Mouse (Mus musculus) mature B cell (primary cell): ENCODE results near the gene Snx9.

ENCODE experiments used
- in situ Hi-C: fragments of 300-500 bp; cut with MboI; formaldehyde crosslinking; loops from 2 replicates; pipeline ENCODE4 v1.14.3; 2019

Gene Snx9

DNA sequence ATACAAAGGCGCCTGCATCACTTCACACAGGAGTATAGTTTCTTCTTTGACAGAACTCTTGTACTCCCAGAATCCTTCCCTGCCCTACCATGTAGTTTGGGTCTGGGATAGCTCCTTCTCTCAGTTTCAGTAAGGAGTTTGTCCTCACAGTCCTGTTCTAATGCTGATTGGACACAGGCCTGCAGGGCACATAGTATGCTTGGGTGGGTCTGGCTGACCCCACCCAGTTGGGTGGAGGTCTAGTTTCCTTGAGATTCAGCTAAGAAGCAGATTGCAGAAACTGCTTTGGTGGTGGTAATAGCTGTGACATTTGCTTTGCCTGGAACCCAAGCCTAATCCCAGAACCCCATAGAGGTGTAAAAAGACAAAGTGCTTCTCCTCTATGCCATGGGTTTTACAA, 33.4 kb downstream of the Snx9 start:
- in situ Hi-C loops: no loop called here

DNA sequence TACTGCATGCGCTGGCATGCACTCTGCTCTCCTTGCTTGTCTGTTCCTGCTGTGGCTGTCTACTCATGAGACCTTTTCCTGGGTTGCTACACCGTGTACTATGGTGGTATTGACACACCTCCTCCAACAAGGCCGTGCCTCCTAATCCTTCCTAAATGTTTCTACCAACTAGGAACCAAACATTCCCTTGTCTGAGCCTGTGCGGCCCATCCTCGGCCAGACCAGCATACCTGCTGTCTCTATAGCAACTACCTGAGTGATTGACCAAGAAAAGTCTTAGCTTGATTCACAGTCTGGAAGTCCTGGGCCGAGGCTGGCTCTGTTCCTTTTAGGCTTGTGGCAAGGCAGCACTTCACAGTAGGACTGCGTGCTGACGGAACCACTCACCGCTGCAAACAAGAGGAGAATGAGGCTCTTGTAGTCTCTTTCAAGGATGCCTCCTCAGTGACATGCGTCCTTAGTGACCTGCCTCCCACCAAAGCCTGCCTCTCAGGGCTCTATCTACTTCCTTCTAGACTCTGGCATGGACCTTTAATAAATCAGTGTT, 36.6 kb downstream of the Snx9 start:
- in situ Hi-C loops: no loop called here

DNA sequence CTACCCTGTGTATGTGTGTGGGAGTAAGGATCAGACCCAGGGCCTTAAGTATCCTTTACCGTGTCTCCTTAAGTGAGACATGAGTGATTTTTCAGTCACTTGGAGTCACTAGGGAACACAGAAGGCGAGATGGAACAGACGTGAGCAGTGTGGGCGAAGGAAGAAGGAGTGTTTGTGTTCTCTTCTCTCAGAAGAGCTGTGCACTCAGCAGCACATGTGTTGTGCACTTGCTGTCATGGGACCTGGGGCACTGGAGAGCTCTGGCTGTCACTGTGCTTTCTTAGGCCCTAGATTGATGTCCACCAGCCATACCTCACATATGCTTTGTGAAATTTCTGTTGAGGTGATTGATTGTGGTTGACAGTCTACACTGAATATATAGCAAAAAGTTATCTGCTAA, 37.7 kb downstream of the Snx9 start:
- in situ Hi-C loops: no loop called here

DNA sequence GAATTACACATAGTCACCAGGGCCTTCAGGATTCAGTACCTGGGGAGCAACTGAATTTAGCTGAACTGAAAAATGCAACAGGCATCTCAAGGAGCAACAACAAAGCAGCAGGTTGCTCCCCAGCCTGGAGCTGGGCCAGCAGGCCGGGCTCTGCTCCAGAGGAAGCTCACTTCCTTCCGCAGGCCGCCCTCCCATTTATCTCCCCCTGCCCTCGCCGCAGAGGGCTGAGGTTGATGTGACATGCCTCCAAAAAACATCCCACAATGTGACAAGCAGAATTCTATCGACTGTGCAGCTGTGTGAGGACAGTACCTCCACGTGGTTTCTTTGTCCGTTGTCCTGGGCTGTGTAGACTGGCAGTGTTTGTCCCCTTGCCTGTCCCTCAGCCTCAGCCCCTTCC, 44.3 kb downstream of the Snx9 start:
- in situ Hi-C loops: no loop called here

DNA sequence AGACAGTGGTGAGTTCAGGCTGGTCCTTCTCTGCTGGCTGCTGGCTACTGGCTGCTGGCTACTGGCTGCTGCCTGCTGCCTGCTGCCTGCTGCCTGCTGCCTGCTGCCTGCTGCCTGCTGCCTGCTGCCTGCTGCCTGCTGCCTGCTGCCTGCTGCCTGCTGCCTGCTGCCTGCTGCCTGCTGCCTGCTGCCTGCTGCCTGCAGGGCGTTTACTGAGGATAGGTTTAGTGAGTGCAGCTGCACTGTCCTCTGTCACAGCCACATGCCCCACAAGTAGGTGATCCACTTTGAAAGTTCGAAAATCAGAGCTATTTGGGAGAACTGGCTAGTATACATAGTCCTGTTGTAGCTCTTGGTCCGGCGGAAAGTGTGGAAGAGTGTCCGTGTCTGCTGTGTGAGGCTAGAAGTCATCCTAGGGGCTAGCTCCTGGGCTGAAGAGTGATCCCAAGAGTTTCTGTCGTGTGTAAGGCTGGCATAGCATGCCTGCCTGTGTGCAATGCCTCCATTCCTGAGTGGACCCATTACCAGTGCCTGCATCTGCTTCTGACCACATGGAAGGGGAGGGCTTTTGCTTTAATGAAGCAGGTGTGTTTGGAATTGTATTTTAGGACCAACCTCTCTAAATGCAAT, 45.2 kb downstream of the Snx9 start:
- in situ Hi-C loops: no loop called here

DNA sequence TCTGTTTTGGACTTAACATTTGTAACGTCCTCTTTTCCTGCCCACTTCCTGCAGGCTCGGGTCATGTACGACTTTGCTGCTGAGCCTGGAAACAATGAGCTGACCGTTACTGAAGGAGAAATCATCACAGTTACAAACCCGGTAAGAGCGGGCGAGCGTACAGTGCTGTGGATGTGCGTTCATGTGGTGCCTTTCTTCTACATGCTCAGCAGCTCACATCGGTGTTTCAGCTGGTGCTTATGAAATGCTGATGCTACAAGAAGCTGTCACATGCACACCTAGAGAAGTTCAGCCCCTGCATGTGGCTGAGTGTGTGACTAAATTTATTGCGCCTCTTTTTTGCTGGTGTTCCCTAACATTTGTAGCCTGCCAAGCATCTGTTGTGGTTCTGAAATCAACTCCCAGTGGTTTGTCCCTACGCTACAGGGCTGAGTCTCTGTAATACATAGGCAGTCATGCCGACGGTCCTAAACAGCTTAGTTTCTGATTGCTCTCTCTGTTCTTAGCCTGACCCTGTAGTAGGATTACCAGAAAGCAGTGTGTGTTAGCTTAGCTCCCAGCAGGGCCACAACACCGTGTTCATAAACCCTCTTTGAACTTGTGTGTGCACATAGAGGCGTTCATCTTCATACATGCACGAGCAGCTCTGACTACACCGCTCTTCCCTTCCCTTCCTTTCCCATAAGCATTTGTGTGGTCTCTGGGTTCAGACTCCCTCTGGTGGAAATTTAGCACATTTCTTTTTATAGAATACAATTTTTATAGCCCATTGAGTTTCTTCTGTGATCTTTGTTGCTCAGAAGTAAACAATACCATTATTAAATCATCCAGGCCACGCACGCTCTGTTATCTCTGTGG, 46.0 kb downstream of the Snx9 start:
- in situ Hi-C loops: no loop called here

DNA sequence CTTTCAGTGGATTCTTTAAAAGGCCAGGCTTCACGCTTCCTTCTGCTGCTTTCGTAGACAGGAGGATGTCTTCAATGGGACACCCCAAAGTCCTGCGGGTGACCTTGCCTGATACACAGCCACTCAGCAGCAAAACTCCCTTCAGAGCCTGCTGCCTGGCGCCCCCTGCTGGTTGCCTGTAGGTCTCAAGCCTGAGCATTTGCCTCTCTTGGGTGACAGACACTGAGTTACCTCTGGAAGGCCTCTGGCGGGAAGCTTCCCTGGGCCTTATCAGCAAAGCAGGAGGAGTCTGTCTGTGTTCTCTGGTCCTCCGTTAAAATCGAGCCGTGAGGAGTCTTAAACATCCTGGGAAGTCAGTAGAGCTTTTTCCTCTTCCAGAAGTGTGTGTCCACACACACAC, 49.3 kb downstream of the Snx9 start:
- in situ Hi-C loops: loop anchor here (10.0 kb wide), 1 partner anchor 96 kb away; no protein-coding TSS in a partner anchor

DNA sequence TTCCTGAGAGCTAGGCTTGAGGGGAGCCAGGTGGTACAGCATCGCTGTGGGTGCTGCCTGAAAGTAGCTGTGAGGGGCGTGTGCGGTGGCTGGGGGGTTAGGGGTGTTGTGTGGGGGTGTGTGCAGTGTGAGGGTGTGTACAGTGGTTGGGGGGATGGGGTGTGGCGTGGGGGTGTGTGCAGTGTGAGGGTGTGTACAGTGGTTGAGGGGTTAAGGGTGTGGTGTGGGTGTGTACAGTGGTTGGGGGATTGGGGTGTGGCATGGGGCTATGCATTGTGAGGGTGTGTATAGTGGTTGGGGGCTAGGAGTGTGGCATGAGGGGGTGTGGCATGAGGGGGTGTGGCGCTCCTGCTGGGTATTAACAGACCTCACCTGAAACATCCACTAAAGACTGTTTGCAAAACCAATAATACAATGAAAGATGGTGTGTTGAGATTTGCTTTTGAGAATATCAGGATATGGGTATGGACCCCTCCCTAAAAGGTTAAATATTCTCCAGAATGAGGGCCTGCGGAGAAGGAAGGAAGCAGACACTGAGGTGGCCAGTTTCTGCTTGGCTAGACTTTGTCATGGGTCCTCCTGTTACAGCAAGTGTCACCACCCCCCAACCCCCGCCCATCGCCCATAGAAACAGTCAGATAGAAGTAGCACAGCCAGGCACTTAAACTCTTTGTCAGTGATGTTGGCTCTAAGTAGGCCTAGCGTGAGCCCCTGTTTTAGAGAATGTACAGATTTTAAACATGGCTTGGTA, 51.0 kb downstream of the Snx9 start:
- in situ Hi-C loops: loop anchor here (10.0 kb wide), 1 partner anchor 97 kb away; no protein-coding TSS in a partner anchor

DNA sequence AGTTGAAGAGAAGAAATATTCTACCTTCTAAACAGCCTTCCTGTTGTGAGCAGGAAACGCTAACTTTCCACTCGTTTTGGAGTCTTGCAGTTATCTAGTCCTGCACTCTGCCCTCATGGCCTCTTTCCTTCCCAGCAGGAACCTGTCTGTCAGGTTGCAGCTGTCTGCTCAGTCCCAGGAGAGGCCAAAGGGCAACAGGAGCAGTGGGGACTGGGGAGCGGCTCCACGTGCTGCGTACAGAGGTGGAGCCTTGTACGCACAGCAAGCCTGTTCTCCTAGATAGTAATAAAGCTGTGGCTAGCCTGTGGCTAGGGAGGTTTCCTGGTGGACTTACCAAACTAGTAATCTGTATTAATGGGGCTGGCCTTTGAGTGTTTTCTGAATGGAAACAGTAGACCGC, 52.0 kb downstream of the Snx9 start:
- in situ Hi-C loops: loop anchor here (10.0 kb wide), 1 partner anchor 98 kb away; no protein-coding TSS in a partner anchor

DNA sequence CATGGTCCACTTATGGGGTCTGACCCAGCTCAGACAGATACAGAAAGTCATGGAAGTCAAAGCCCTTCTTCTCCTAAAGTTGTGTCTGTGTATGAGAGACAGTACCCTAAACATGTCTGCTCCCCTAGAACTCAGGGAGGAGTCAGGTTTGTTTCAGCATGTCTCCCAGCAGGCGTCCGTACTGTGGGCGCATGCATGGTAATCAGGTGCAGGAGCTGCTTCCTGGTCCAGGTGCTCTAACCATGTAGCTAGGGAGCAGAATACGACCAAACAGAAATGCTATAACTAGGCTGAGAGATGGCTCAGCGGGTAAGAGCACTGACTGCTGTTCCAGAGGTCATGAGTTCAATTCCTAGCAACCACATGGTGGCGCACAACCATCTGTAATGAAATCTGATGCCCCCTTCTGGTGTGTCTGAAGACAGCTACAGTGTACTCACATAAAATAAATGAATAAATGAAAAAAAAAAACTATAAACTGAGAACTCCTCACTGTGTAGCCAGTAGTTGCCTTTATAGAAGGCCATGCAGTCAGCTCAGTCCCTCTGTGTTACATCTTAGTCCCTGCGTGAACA, 52.5 kb downstream of the Snx9 start:
- in situ Hi-C loops: loop anchor here (10.0 kb wide), 1 partner anchor 99 kb away; no protein-coding TSS in a partner anchor

DNA sequence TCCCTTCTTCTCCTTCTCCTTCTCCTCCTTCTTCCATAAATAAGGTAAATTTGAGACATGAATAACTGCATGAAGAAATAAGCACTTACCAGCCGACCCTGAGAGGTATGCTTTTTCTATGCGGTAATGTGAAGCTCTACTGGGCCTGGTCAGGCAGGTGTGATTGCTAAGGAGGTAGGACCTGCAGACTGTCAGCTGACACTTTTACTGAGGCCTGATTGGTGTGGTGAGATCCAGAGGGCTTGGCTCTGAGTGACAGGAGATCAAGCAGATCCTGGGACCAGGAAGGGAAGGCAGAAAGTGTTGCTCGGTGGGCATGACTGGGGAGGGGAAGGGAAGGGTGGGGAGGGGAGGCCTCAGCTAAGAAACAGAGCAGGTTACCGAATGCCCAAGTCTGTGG, 54.9 kb downstream of the Snx9 start:
- in situ Hi-C loops: loop anchor here (10.0 kb wide), 1 partner anchor 101 kb away; no protein-coding TSS in a partner anchor

DNA sequence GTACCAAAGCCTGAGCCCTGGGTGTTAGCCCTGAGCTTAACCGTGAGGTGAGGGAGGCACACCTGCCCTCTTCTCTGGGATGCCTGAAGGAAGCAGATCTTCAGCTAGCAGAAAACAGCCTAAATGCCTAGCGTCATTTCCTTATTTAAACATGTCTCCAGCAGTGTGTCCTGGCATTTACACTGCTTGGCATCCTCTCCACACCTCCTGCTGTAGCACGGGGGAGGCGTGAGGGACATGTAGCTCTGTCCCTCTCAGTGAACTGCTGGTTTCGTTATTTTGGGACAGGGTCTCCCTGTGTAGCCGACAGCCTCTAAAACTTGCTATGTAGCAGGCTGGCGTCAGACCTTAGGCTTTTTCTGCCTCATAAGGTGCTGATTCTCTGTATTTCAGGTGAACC, 55.5 kb downstream of the Snx9 start:
- in situ Hi-C loops: loop anchor here (10.0 kb wide), 1 partner anchor 102 kb away; no protein-coding TSS in a partner anchor

DNA sequence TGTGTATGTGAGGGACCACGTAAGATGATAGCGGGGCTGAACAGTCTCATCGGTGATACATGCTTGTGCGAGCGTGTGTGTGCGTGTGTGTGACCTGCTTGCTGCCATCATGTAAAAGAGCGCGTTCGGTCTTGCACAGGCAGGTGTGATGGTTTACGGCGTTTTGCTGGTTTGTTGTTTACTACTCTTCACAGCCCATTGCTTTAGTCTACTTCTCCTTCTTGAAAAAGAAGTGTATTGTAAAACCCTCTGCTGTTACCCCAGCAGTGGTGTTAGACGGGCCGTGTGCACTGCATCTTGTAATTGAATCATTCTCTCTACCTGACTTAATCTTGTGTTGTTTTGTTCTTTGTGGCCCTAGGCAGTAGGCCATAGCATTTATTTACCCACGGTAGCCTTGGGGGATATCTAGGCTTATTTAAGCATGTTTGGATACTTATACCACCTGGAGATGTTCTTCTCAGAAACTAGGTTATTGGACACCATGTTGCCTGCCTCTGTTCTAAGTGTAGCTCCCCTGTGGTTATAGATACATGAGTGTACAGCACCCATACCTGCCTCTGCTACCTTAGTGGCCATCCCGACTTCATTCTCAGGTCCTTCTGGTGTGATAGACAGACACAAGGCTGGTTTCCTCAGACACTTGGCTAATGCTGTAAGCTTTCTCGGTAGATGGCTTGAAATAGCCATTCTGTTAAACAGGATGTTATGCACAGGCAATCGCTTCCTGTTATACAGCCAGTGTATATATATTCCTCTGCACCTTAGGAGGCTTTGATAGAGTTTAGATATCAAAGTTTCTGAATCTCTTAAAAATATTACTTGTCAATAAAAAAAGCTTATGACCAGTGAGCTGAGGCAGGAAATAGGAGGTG, 56.4 kb downstream of the Snx9 start:
- in situ Hi-C loops: loop anchor here (10.0 kb wide), 1 partner anchor 103 kb away; no protein-coding TSS in a partner anchor

DNA sequence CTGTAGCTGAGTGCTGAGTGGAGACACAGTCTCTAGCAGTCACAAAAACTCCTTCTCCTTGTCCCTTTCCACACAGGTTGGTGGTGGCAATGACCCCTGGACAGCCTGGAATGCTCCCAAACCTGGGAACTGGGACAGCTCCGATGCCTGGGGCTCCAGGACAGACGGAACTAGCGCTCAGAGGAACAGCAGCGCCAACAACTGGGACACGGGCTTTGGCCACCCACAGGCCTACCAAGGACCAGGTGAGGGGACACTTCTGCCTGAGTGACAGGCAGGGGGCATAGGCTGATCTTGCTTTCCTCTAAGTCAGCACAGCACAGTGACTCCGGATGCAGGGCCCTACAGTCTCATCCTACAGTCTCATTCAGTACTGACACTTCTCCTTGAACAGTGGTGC, 58.1 kb downstream of the Snx9 start:
- in situ Hi-C loops: loop anchor here (10.0 kb wide), 1 partner anchor 104 kb away; no protein-coding TSS in a partner anchor

DNA sequence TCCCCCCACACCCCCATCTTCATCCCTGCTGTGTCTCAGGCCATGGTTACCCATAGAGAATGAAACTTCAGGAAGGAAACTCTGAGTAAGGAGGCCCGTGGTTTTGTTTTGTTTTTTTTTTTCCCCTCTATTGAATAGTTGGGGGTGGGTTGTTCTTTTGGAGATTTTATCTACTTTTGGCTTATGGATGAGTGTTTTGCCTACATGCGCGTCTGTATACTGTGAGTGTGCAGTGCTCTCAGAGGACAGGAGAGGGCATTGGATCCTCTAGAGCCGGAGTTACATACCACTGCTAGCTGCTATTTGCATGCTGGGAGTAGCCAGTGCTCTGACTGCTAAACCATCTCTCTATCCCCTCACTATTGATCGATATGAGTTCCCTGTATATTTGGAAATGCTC, 60.3 kb downstream of the Snx9 start:
- in situ Hi-C loops: no loop called here

DNA sequence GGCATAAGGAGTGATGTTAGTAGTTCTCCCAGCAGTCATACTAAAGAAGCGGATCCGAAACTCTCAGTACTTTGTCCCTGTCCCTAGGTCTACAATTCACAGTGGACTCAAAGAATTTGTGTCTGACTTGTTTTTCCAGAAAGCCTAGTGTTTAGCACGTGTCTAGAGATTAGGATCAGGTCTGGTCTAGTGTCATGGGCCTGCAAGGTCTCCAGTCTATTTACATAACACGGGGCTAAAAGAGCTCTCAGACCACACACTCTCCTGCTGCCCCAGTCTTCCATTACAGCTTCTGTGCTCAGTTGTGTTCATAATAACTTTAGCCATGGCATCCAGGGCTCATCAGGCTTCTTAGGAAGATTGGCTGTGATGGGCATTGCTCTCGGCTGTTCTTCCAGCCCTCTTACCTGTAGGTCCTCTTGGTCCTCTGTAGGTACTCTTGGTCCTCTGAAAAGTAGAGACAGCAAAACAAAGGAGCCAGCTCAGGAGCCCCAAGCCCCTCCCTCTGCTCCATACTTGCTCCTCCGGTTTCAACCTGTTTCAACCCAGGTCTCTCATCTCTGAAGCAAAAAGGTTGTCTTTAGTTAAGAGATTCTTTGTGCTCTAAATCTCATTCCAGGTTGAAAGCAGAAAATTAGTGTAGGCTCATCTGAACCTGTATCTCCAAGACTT, 62.6 kb downstream of the Snx9 start:
- in situ Hi-C loops: no loop called here

DNA sequence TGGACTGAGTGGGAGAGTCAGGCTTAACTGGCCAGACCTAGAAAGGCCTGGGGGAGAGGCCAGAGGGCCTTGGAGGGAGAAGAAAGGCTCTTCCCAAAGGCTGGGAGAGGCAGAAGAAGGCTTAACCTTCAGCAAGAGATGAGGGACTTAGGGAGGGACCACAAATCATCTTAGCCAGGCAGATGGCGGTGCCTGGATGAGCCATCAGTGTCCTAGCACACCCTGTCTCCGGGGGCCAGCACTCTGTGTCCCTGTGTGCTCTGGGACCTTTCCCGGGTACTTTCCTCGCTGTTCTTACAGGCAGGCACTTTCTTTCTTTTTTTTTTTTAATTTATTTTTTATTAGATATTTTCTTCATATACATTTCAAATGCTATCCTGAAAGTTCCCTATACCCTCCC, 68.6 kb downstream of the Snx9 start:
- in situ Hi-C loops: no loop called here

DNA sequence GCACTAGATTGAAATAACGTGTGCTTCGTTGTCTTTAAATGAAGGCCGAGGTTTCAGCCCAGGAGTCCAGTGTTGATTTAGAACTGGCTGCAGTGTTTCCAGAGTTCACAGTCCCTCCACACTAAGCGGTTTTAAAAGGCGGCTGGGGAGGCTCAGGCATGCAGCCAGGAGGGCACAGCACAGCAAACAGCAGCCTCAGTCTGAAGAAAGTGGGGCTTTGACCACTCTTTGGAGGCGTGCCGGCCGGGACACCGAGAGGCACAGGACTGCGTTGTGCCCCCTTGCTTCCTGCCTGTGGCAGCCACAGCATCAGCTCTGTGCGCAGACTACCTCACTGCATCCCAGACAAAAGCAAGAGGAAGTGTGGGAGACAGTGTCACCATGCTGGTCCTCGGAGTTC, 70.5 kb downstream of the Snx9 start:
- in situ Hi-C loops: no loop called here

DNA sequence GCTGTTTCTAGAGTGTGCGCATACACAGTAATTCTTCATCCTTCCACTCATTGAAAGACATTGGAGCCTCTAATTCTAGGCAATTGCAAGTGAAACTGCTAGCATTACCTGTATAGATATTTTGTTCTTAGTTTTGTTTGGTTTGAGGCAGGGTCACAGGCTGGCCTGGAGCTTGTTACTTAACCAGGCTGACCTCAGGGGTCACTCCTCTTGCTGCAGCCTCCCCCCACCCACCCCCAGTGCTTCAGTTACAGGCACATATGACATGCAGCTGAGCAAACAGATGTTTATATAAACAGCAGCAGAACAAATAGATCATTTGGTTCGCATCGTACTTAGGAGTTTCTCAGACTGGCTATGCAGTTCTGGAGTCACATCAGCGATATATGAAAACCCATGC, 71.7 kb downstream of the Snx9 start:
- in situ Hi-C loops: no loop called here

DNA sequence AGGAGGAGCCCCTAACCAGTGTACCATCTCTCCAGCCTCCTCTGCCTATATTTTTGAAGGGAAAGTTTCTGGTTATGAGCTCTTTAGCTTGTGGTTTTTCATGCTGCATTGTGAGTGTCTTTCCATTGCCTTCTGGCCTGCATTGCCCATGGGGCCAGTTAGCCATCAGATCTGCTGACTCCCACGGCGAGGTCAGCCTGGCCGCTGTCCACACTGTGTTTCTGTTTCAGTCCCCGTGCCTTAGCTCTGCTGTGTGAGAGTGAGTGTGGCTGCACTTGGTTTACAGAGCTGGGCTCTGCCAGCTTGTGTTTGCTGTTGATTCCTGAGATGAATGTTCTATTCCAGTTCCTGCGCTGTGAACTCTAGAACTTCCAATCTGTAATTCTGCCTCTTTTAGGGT, 73.1 kb downstream of the Snx9 start:
- in situ Hi-C loops: no loop called here
